Mouse (Mus musculus) liver, postnatal 0 days (tissue): ENCODE measurements at regions not wholly inside any gene's neighbourhood (a gene's known extent, or its start where the extent isn't known, plus 50 kb on each side); places are given as distances from the start of the nearest gene placed in this dataset.

ENCODE experiments used
- CTCF ChIP-seq: sonication (generic); IDR thresholded peaks from 2 replicates; pipeline ENCODE4 v1.5.1; 2016; ENCODE audit warnings: antibody characterized with exemption, low read depth
- EP300 ChIP-seq: IDR thresholded peaks from 2 replicates; pipeline ENCODE4 v1.6.1; 2016; ENCODE audit warnings: antibody characterized with exemption, low read depth, mild to moderate bottlenecking

GRCm38 (mm10) chr6:99967465-99967864 lies 241.3 kb upstream of the Prok2 start:
- TF ChIP-seq CTCF (no peak), EP300 (no peak)
